Mouse (Mus musculus): Measurements from ENCODE around the gene Tectb. TPM values are rescaled to one million over a fixed set of nuclear protein-coding genes. Genes with fewer than 3 reads are reported as not detected.
A peak's percentile ranks its signal among the peaks of the same experiment; 100 is the strongest.

Tectb gene
- polyA plus RNA-seq, 2 experiments, result not detected

DNA sequence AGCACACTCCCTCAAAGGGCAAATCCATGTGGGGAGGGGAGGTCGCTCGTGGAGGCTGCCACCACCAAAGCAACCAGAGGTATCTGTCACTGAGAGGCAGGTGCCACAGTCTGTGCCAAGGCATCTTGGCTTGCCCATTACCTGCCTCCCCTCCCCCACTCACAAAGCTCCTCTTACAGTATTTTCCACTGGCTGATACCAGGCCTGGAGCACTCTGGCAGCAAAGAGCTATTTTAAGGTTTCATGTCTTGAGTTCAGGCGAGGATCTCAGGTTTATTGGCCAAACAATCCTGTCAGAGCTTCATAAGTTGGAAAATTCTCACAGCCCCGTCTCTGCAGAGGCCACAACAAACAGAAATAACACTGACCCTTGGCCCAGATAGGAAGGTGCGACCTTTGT is 9.5 kb downstream of the Tectb start:
- TF ChIP-seq POLR2A (IDR thresholded peaks at IDR 0.05; ENCODE audit: borderline replicate concordance, extremely low read depth, insufficient read depth, insufficient read length), result no peak

DNA sequence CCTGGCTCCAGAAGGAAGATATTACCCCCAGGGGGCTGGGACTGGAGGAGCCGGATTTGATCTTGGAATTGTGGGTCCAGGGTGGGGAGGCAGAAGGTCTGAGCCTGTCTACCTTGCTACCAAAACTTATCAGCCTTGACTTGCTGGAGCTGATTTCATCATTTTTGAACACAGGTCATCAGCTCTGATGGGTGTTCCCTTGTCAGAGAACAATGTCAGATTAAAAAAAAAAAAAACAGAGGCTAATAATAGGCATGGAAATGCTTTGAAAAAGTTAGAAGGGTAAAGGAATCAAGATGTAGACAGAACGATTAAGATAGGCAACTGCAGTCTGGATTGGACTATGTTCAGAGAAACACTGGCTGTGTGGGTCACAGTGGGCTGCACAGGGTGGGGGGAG is 11.1 kb downstream of the Tectb start:
- no peak for TF ChIP-seq POLR2A (IDR thresholded peaks at IDR 0.05; ENCODE audit: borderline replicate concordance, extremely low read depth, insufficient read depth, insufficient read length)
- no peak for DNase-seq (ENCODE audit: low spot score)
- no peak overlapping the region for H3K9ac ChIP-seq (ENCODE audit: low read depth, low read length, severe bottlenecking)

More for the DNA sequence above, 9.5 kb downstream of the Tectb start:
- H3K27me3 ChIP-seq (ENCODE audit: control insufficient read depth, insufficient read depth, low read length), result no peaks in the 10 kb centered on the region
- DNase-seq (ENCODE audit: low spot score) (no peak), ATAC-seq (ENCODE audit: low FRiP score, low read depth) (no peak)
- 78% methylated on average over 5 of the region's 5 CpGs for WGBS
- H3K4me3 ChIP-seq (replicated peaks; ENCODE audit: low read length), result no peak overlapping the region
- no peaks in the 10 kb centered on the region for H3K9me3 ChIP-seq (ENCODE audit: control insufficient read depth, low read length)
- H3K27ac ChIP-seq (replicated peaks; ENCODE audit: low read depth, low read length), result no peak overlapping the region
- H3K4me1 ChIP-seq (ENCODE audit: control insufficient read depth, insufficient read depth, low read length), result no peaks in the 10 kb centered on the region
- no peak overlapping the region for H3K9ac ChIP-seq (ENCODE audit: low read depth, low read length, severe bottlenecking)
- no peak overlapping the region for H3K4me2 ChIP-seq (replicated peaks; ENCODE audit: low read depth, low read length, severe bottlenecking)
- no peaks in the 10 kb centered on the region for H3K36me3 ChIP-seq (ENCODE audit: control insufficient read depth, insufficient read depth, low read length)

DNA sequence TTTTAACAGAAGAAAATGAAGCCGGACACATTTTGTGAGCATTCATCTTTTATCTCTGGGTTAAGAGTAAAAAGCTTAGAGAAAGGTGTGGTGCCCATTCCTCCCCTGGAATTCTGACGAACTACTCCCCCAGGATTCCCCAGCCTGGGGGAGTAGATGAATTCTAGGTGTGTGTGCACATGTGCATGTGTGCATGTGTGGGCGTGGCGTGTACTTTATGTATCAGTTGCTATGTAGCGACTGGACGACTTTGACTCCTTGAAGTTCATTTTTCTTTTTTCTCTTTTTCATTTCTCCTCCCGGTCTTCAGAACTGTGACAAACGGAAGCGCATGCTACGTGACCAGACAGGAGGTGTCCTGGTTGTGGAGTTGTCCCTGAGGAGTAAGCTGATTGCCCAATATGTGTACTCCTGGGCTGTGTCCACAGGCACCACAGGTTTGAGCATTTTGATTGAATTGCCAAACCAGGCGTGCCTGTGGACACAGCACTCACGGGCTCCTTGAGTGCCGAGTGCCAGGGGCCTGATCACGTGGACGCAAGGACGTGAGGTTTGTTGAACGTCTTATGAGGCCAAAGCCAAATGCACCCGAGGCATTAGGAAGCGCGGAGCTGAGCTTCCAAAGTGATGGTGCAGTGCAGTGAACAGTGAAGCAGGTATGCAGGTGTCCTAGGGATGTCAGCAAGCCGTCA is 11.9 kb downstream of the Tectb start:
- Histone ChIP-seq H3K9ac (ENCODE audit: low read depth, low read length, severe bottlenecking) (no peak overlapping the region), H3K4me1 (ENCODE audit: control insufficient read depth, insufficient read depth, low read length) (no peaks in the 10 kb centered on the region), H3K4me2 (replicated peaks; ENCODE audit: low read depth, low read length, severe bottlenecking) (no peak overlapping the region), H3K27ac (replicated peaks; ENCODE audit: low read depth, low read length) (no peak overlapping the region), H3K9me3 (ENCODE audit: control insufficient read depth, low read length) (no peaks in the 10 kb centered on the region), H3K27me3 (ENCODE audit: control insufficient read depth, insufficient read depth, low read length) (no peaks in the 10 kb centered on the region), H3K4me3 (replicated peaks; ENCODE audit: low read length) (no peak overlapping the region), H3K36me3 (ENCODE audit: control insufficient read depth, insufficient read depth, low read length) (no peaks in the 10 kb centered on the region)
- 85% methylated on average over 21 of the region's 21 CpGs for WGBS
- DNase-seq (ENCODE audit: low spot score) (no peak), ATAC-seq (ENCODE audit: low FRiP score, low read depth) (no peak)
- no peak for TF ChIP-seq POLR2A (IDR thresholded peaks at IDR 0.05; ENCODE audit: borderline replicate concordance, extremely low read depth, insufficient read depth, insufficient read length)

More for the DNA sequence above, 11.1 kb downstream of the Tectb start:
- no peak overlapping the region for H3K4me3 ChIP-seq (replicated peaks; ENCODE audit: low read length)
- WGBS, result 71% methylated on average over 2 of the region's 2 CpGs
- H3K27ac ChIP-seq (replicated peaks; ENCODE audit: low read depth, low read length), result no peak overlapping the region
- no peak for ATAC-seq (ENCODE audit: low FRiP score, low read depth)
- H3K9me3 ChIP-seq (ENCODE audit: control insufficient read depth, low read length), result no peaks in the 10 kb centered on the region
- no peaks in the 10 kb centered on the region for H3K4me1 ChIP-seq (ENCODE audit: control insufficient read depth, insufficient read depth, low read length)
- no peaks in the 10 kb centered on the region for H3K36me3 ChIP-seq (ENCODE audit: control insufficient read depth, insufficient read depth, low read length)
- no peaks in the 10 kb centered on the region for H3K27me3 ChIP-seq (ENCODE audit: control insufficient read depth, insufficient read depth, low read length)
- H3K4me2 ChIP-seq (replicated peaks; ENCODE audit: low read depth, low read length, severe bottlenecking), result no peak overlapping the region

DNA sequence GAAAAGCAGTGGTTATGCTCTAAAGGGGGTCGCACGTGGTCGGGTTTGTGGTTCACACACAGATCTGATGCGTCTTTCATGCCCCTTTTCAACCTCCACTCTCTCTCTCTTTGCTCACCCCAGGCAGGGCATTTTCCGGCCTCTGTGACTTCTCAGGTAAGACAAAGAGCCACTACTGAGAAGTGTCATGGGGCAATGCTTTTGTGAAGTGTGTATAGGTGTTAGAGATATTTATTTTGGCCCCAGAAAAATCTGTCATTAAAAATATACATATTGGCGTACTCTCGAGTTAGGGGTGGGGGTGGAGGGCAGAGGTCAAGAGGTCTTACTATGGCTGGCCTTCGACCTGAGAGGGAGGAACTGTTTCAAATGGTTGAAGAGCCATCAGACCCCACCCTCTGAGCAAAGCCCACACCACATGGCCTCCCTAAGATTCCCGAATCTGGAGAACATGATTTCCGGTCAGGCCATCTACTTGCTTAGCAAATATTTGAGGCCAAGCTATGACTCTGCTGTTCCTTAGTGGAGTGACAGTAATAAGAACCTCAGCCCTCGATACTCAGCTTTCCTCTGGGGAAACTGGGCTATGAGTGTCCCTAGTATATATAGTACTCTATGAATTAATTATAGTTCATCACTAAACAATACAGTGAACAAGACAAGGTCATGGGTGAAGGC is 13.3 kb downstream of the Tectb start:
- Histone ChIP-seq H3K4me2 (replicated peaks; ENCODE audit: low read depth, low read length, severe bottlenecking) (no peak overlapping the region), H3K9me3 (ENCODE audit: control insufficient read depth, low read length) (no peaks in the 10 kb centered on the region), H3K36me3 (ENCODE audit: control insufficient read depth, insufficient read depth, low read length) (no peaks in the 10 kb centered on the region), H3K27me3 (ENCODE audit: control insufficient read depth, insufficient read depth, low read length) (no peaks in the 10 kb centered on the region), H3K4me3 (replicated peaks; ENCODE audit: low read length) (no peak overlapping the region), H3K4me1 (ENCODE audit: control insufficient read depth, insufficient read depth, low read length) (no peaks in the 10 kb centered on the region), H3K27ac (replicated peaks; ENCODE audit: low read depth, low read length) (no peak overlapping the region), H3K9ac (ENCODE audit: low read depth, low read length, severe bottlenecking) (no peak overlapping the region)
- DNase-seq (ENCODE audit: low spot score), result no peak
- no peak for ATAC-seq (ENCODE audit: low FRiP score, low read depth)
- 77% methylated on average over 11 of the region's 11 CpGs for WGBS
- TF ChIP-seq POLR2A (IDR thresholded peaks at IDR 0.05; ENCODE audit: borderline replicate concordance, extremely low read depth, insufficient read depth, insufficient read length), result no peak

DNA sequence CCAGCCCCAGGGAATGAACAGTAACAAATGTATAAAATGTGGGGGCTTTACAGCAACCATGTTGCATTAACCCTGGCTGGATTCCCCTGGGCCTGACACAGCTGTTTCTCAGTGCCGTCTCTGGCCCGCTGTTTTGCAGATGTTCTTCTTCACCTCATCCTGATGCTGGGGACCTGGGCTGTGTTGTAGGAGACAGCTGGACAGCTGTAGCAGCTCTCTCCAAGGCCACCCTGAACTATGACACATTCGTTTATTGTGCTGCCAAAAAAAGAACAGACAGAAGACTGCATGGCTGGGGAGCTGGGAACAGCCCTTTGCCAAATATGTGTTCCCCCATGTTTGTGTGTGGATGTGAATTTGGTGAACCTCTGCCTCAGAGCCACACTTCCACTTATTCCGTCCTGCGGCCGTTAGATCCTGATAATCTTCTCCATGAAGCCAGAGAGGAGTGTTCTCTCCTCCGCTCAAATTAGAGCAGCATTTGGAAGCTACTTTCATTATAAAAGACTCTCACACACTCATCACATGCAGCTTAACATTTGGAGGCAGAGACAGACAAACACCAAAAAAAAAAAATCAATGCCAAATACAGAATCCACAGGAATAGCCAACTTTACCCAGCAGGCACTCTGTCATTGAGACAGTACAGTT is 14.1 kb downstream of the Tectb start:
- ATAC-seq (ENCODE audit: low FRiP score, low read depth) (peak; percentile 53; the same call in 1 of the 2 replicates), DNase-seq (ENCODE audit: low spot score) (peak; percentile 21)
- no peak overlapping the region; the same call in 1 of the 2 replicates for H3K9ac ChIP-seq (ENCODE audit: low read depth, low read length, severe bottlenecking)
- H3K27me3 ChIP-seq (ENCODE audit: control insufficient read depth, insufficient read depth, low read length), result no peaks in the 10 kb centered on the region
- no peak overlapping the region for H3K4me3 ChIP-seq (replicated peaks; ENCODE audit: low read length)
- TF ChIP-seq POLR2A (IDR thresholded peaks at IDR 0.05; ENCODE audit: borderline replicate concordance, extremely low read depth, insufficient read depth, insufficient read length), result no peak
- H3K4me2 ChIP-seq (replicated peaks; ENCODE audit: low read depth, low read length, severe bottlenecking), result no peak overlapping the region
- H3K27ac ChIP-seq (replicated peaks; ENCODE audit: low read depth, low read length), result no peak overlapping the region
- H3K36me3 ChIP-seq (ENCODE audit: control insufficient read depth, insufficient read depth, low read length), result no peaks in the 10 kb centered on the region
- H3K4me1 ChIP-seq (ENCODE audit: control insufficient read depth, insufficient read depth, low read length), result no peaks in the 10 kb centered on the region
- no peaks in the 10 kb centered on the region for H3K9me3 ChIP-seq (ENCODE audit: control insufficient read depth, low read length)
- 68% methylated on average over 7 of the region's 7 CpGs for WGBS
